8 mouse cellular contexts compared by ENCODE assay signal in genomic region chr5:120127641-120128040, GRCm38 (mm10). TPM values are rescaled to one million over a fixed set of nuclear protein-coding genes. Genes with fewer than 3 reads are reported as not detected.
A peak's percentile ranks its signal among the peaks of the same experiment; 100 is the strongest.
DNase-seq lines count a peak whose midpoint lies in the region; ATAC-seq and TF ChIP-seq lines count a peak whose summit lies in the region.
"Had no signal": no experiment of that assay in that cellular context is flagged by ENCODE, and none has a peak within 500 bp of the region (broad histone marks: within the 10 kb centered on the region; RNA-seq: fewer than 3 reads in every experiment).

No protein-coding gene starts in this region.

- no peak overlapping the region for H3K4me3 ChIP-seq in hindbrain, embryonic 14.5 days (replicated peaks; ENCODE audit: low read length)
- H3K4me3 ChIP-seq in hindbrain, embryonic 13.5 days = no peak overlapping the region
- H3K4me3 ChIP-seq in thymus, adult 2 months (ENCODE audit: control insufficient read depth, insufficient read depth, low read length) = no peak overlapping the region
- no peak overlapping the region for H3K4me3 ChIP-seq in kidney, embryonic 14.5 days (ENCODE audit: low read length)

- no peak overlapping the region for H3K27ac ChIP-seq in hindbrain, embryonic 14.5 days
- no peak overlapping the region for H3K27ac ChIP-seq in hindbrain, embryonic 13.5 days
- H3K27ac ChIP-seq in thymus, adult 2 months (ENCODE audit: control insufficient read depth, insufficient read depth, low read length) = no peak overlapping the region
- no peak overlapping the region for H3K27ac ChIP-seq in kidney, embryonic 14.5 days (ENCODE audit: low read depth, low read length)
- H3K27ac ChIP-seq: macrophage had no signal

- TF ChIP-seq CTCF in thymus, adult 2 months (IDR thresholded peaks at IDR 0.05; ENCODE audit: borderline replicate concordance, control insufficient read depth, extremely low read depth, insufficient read depth, low read length, poor library complexity) = peak; percentile 89

- no peak overlapping the region for H3K9ac ChIP-seq in hindbrain, embryonic 14.5 days
- no peak overlapping the region for H3K9ac ChIP-seq in hindbrain, embryonic 13.5 days
- H3K9ac ChIP-seq in kidney, embryonic 14.5 days (ENCODE audit: low read depth, low read length) = no peak overlapping the region

- TF ChIP-seq POLR2A in thymus, adult 2 months (IDR thresholded peaks at IDR 0.05; ENCODE audit: control insufficient read depth, extremely low read depth, insufficient read depth, low read length, poor library complexity) = no peak

- ATAC-seq in hindbrain, embryonic 14.5 days (ENCODE audit: low FRiP score) = no peak; the same call in 1 of the 2 replicates
- no peak for ATAC-seq in hindbrain, embryonic 13.5 days (ENCODE audit: low FRiP score)
- ATAC-seq in kidney, embryonic 14.5 days (ENCODE audit: low FRiP score, low TSS enrichment) = no peak

- DNase-seq in hindbrain, embryonic 14.5 days (ENCODE audit: low spot score) = peak; percentile 42
- peak; percentile 44 for DNase-seq in thymus, adult 2 months
- no peak for DNase-seq in thymus, adult 18-20 months
- peak; percentile 52 for DNase-seq in induced T-regulatory cell, adult 2 months (ENCODE audit: low read depth)
- DNase-seq in urinary bladder, postnatal 25 days (ENCODE audit: low spot score) = no peak

- no peaks in the 10 kb centered on the region for H3K27me3 ChIP-seq in hindbrain, embryonic 14.5 days (ENCODE audit: control insufficient read depth, insufficient read depth, low read length)
- H3K27me3 ChIP-seq in hindbrain, embryonic 13.5 days = no peaks in the 10 kb centered on the region
- no peaks in the 10 kb centered on the region for H3K27me3 ChIP-seq in thymus, adult 2 months (ENCODE audit: control insufficient read depth, insufficient read depth, low read length)
- no peaks in the 10 kb centered on the region for H3K27me3 ChIP-seq in kidney, embryonic 14.5 days (ENCODE audit: control insufficient read depth, insufficient read depth, low read length)

- H3K9me3 ChIP-seq in hindbrain, embryonic 14.5 days (ENCODE audit: control insufficient read depth, low read length) = no peaks in the 10 kb centered on the region
- no peaks in the 10 kb centered on the region for H3K9me3 ChIP-seq in hindbrain, embryonic 13.5 days
- H3K9me3 ChIP-seq in kidney, embryonic 14.5 days (ENCODE audit: control insufficient read depth, low read length) = no peaks in the 10 kb centered on the region

- no peak overlapping the region for H3K4me2 ChIP-seq in hindbrain, embryonic 14.5 days (replicated peaks)
- H3K4me2 ChIP-seq in hindbrain, embryonic 13.5 days = no peak overlapping the region
- H3K4me2 ChIP-seq in kidney, embryonic 14.5 days (replicated peaks; ENCODE audit: low read depth, low read length) = no peak overlapping the region

- WGBS in hindbrain, embryonic 14.5 days = 52% methylated on average over 10 of the region's 10 CpGs
- 49% methylated on average over 10 of the region's 10 CpGs for WGBS in hindbrain, embryonic 13.5 days
- 71% methylated on average over 10 of the region's 10 CpGs for WGBS in thymus, adult 2 months
- 60% methylated on average over 10 of the region's 10 CpGs for WGBS in kidney, embryonic 14.5 days

- no peaks in the 10 kb centered on the region for H3K4me1 ChIP-seq in hindbrain, embryonic 14.5 days (replicated peaks; ENCODE audit: control insufficient read depth, insufficient read depth, low read length)
- no peaks in the 10 kb centered on the region for H3K4me1 ChIP-seq in hindbrain, embryonic 13.5 days (replicated peaks)
- H3K4me1 ChIP-seq in thymus, adult 2 months (replicated peaks; ENCODE audit: control insufficient read depth, insufficient read depth, low read length) = peaks cover 26% of the 10 kb centered on the region
- no peaks in the 10 kb centered on the region for H3K4me1 ChIP-seq in kidney, embryonic 14.5 days (ENCODE audit: control insufficient read depth, insufficient read depth, low read length)

- H3K36me3 ChIP-seq in hindbrain, embryonic 14.5 days (replicated peaks; ENCODE audit: control insufficient read depth, insufficient read depth) = peaks cover 70% of the 10 kb centered on the region
- H3K36me3 ChIP-seq in hindbrain, embryonic 13.5 days = peaks cover 93% of the 10 kb centered on the region
- no peaks in the 10 kb centered on the region; the same call in 1 of the 2 replicates for H3K36me3 ChIP-seq in thymus, adult 2 months (ENCODE audit: control insufficient read depth, insufficient read depth, low read length)
- peaks cover 89% of the 10 kb centered on the region for H3K36me3 ChIP-seq in kidney, embryonic 14.5 days (ENCODE audit: control insufficient read depth, insufficient read depth, low read length)

RNA-seq across cellular contexts. Expression of gene Rbm19, which starts 11.4 kb away (rescaled TPM):
- polyA plus RNA-seq in hindbrain, embryonic 14.5 days (2014; fragmentation: Nextera tagmentation; extraction: Ambion mirVana) = 17.5 and 20.2 TPM in 2 replicates
- polyA plus RNA-seq in hindbrain, embryonic 13.5 days (2015; fragmentation: Nextera tagmentation; extraction: Ambion mirVana) = 16.2 and 18.1 TPM in 2 replicates
- 19.6 and 29.2 TPM in 2 replicates for polyA plus RNA-seq in thymus, adult 2 months (2012; rRNA removed)
- polyA plus RNA-seq in kidney, embryonic 14.5 days (2014; fragmentation: Nextera tagmentation; extraction: Ambion mirVana) = 17.9 and 20.9 TPM in 2 replicates

Comparison
In these comparisons a context has a peak if more than half of its experiments do, and no peak if none do; other contexts are left out.
1. DNase-seq: peak in hindbrain, embryonic 14.5 days (single experiment), thymus, adult 2 months (single experiment) and induced T-regulatory cell, adult 2 months (single experiment); none in thymus, adult 18-20 months (0 of 2) and urinary bladder, postnatal 25 days (single experiment).